Mouse (Mus musculus) cerebellum, adult (tissue): Measurements from ENCODE around the gene Rln3.
A peak's percentile ranks its signal among the peaks of the same experiment; 100 is the strongest.

Experiments
- ATAC-seq: cut with Nextera tagmentation; 2 replicates; pipeline ENCODE4 v1.9.2; 2017; ENCODE audit warnings: mild to moderate bottlenecking, moderate library complexity, mixed read lengths; ENCODE audit not compliant: insufficient number of reproducible peaks, low FRiP score, low TSS enrichment

The Rln3 gene

GRCm38 (mm10) chr8:84044900-84045299, at the start of gene Rln3:
Gene Rln3, minus strand, starts transcription at chr8:84045000.
- ATAC-seq, result no peak

- no peak for ATAC-seq
Measured at GRCm38 (mm10) chr8:84090585-84090984, 45.8 kb upstream of the Rln3 start.

GRCm38 (mm10) chr8:84089277-84089676, 44.5 kb upstream of the Rln3 start:
- ATAC-seq, result no peak

GRCm38 (mm10) chr8:84087821-84088220, 43.0 kb upstream of the Rln3 start:
- no peak for ATAC-seq

- ATAC-seq, result no peak
Measured at GRCm38 (mm10) chr8:84087156-84087555, 42.4 kb upstream of the Rln3 start.

GRCm38 (mm10) chr8:84084341-84085115, 39.7 kb upstream of the Rln3 start:
- no peak for ATAC-seq

- ATAC-seq, result no peak
Measured at GRCm38 (mm10) chr8:84083829-84084241, 39.0 kb upstream of the Rln3 start.

GRCm38 (mm10) chr8:84079206-84079605, 34.4 kb upstream of the Rln3 start:
- ATAC-seq, result no peak

- no peak for ATAC-seq
Measured at GRCm38 (mm10) chr8:84076849-84077248, 32.0 kb upstream of the Rln3 start.

- no peak for ATAC-seq
Measured at GRCm38 (mm10) chr8:84076412-84076811, 31.6 kb upstream of the Rln3 start.

- ATAC-seq, result no peak
Measured at GRCm38 (mm10) chr8:84073230-84073976, 28.6 kb upstream of the Rln3 start.

- no peak for ATAC-seq
Measured at GRCm38 (mm10) chr8:84072321-84072720, 27.5 kb upstream of the Rln3 start.

GRCm38 (mm10) chr8:84071921-84072320, 27.1 kb upstream of the Rln3 start:
- no peak for ATAC-seq

GRCm38 (mm10) chr8:84070667-84071066, 25.9 kb upstream of the Rln3 start:
- no peak for ATAC-seq

- ATAC-seq, result no peak
Measured at GRCm38 (mm10) chr8:84070241-84070640, 25.4 kb upstream of the Rln3 start.

- no peak for ATAC-seq
Measured at GRCm38 (mm10) chr8:84069750-84070149, 24.9 kb upstream of the Rln3 start.

GRCm38 (mm10) chr8:84069169-84069568, 24.4 kb upstream of the Rln3 start:
- no peak for ATAC-seq

GRCm38 (mm10) chr8:84068316-84069035, 23.7 kb upstream of the Rln3 start:
- no peak for ATAC-seq

GRCm38 (mm10) chr8:84067911-84068310, 23.1 kb upstream of the Rln3 start:
- ATAC-seq, result no peak

GRCm38 (mm10) chr8:84067047-84067573, 22.3 kb upstream of the Rln3 start:
- ATAC-seq, result peak; percentile 22; the same call in 1 of the 2 replicates
